8 mouse cellular contexts compared by ENCODE assay signal in the genomic region with DNA sequence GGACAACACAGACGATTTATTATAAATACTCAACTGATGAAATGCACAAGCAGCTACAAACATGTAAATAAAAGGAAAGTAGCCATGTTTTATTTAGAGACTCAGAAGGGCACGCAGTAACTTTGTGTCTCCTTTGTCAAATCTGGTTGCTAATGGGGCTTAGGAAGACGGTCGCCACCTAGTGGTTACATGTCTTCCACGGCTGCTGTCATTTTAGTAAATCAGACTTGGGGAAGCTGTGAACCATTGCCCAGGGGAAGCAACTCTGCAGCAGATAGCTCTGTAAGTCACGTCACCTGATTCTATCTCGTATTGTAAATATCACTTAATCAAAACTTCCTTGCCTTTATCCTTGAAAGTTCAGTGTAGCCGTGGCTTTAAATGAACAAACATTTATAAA. TPM values are rescaled to one million over a fixed set of nuclear protein-coding genes. Genes with fewer than 3 reads are reported as not detected.
DNase-seq lines count a peak whose midpoint lies in the region; ATAC-seq and TF ChIP-seq lines count a peak whose summit lies in the region.

No protein-coding gene starts in this region.

- H3K9ac ChIP-seq in forebrain, embryonic 11.5 days (ENCODE audit: low read length), result no peak overlapping the region
- H3K9ac ChIP-seq in limb, embryonic 14.5 days (ENCODE audit: low read depth, low read length, severe bottlenecking), result no peak overlapping the region
- no peak overlapping the region for H3K9ac ChIP-seq in neural tube, embryonic 13.5 days

- ATAC-seq in forebrain, embryonic 11.5 days (replicated peaks; ENCODE audit: low FRiP score), result no peak
- no peak for ATAC-seq in limb, embryonic 14.5 days (ENCODE audit: low FRiP score, low read depth)
- ATAC-seq in neural tube, embryonic 13.5 days (ENCODE audit: low read depth), result peak; percentile 40; the same call in 1 of the 2 replicates

- H3K4me3 ChIP-seq in forebrain, embryonic 11.5 days (ENCODE audit: low read depth, low read length), result no peak overlapping the region
- no peak overlapping the region for H3K4me3 ChIP-seq in limb, embryonic 14.5 days (replicated peaks; ENCODE audit: low read length)
- no peak overlapping the region for H3K4me3 ChIP-seq in neural tube, embryonic 13.5 days

- H3K27me3 ChIP-seq in forebrain, embryonic 11.5 days (ENCODE audit: control insufficient read depth, insufficient read depth, low read length), result no peaks in the 10 kb centered on the region
- no peaks in the 10 kb centered on the region for H3K27me3 ChIP-seq in limb, embryonic 14.5 days (ENCODE audit: control insufficient read depth, insufficient read depth, low read length)
- peaks cover 12% of the 10 kb centered on the region for H3K27me3 ChIP-seq in neural tube, embryonic 13.5 days

- no peaks in the 10 kb centered on the region for H3K9me3 ChIP-seq in forebrain, embryonic 11.5 days (ENCODE audit: control insufficient read depth, low read length)
- H3K9me3 ChIP-seq in limb, embryonic 14.5 days (ENCODE audit: control insufficient read depth, low read length), result no peaks in the 10 kb centered on the region
- H3K9me3 ChIP-seq in neural tube, embryonic 13.5 days, result no peaks in the 10 kb centered on the region

- H3K36me3 ChIP-seq in forebrain, embryonic 11.5 days (ENCODE audit: control insufficient read depth, insufficient read depth, low read length), result no peaks in the 10 kb centered on the region
- no peaks in the 10 kb centered on the region for H3K36me3 ChIP-seq in limb, embryonic 14.5 days (ENCODE audit: control insufficient read depth, insufficient read depth, low read length)
- H3K36me3 ChIP-seq in neural tube, embryonic 13.5 days, result no peaks in the 10 kb centered on the region

- 11% methylated on average over 8 of the region's 8 CpGs for WGBS in forebrain, embryonic 11.5 days
- 13% methylated on average over 8 of the region's 8 CpGs for WGBS in limb, embryonic 14.5 days
- 14% methylated on average over 8 of the region's 8 CpGs for WGBS in neural tube, embryonic 13.5 days

- H3K4me1 ChIP-seq in forebrain, embryonic 11.5 days (replicated peaks; ENCODE audit: control insufficient read depth, insufficient read depth, low read length), result no peaks in the 10 kb centered on the region
- no peaks in the 10 kb centered on the region for H3K4me1 ChIP-seq in limb, embryonic 14.5 days (ENCODE audit: control insufficient read depth, insufficient read depth, low read length)
- no peaks in the 10 kb centered on the region for H3K4me1 ChIP-seq in neural tube, embryonic 13.5 days (replicated peaks)

- no peak overlapping the region for H3K27ac ChIP-seq in forebrain, embryonic 11.5 days (ENCODE audit: low read depth, low read length)
- no peak overlapping the region for H3K27ac ChIP-seq in limb, embryonic 14.5 days (replicated peaks; ENCODE audit: low read depth, low read length)
- H3K27ac ChIP-seq in neural tube, embryonic 13.5 days (replicated peaks), result no peak overlapping the region

- peak; percentile 13 to 21 for DNase-seq in urinary bladder, postnatal 36 days (ENCODE audit: low spot score in 2 of 2)
- no peak for DNase-seq in urinary bladder, adult 2 months (ENCODE audit: low spot score)
- peak; percentile 47 to 61 for DNase-seq in adrenal gland, postnatal 36 days
- peak; percentile 78 for DNase-seq in forebrain, embryonic 11.5 days (ENCODE audit: low spot score)
- DNase-seq in kidney, adult 18-20 months, result peak; percentile 50
- peak; percentile 87 for DNase-seq in limb, embryonic 14.5 days (ENCODE audit: low spot score)
- peak; percentile 21 for DNase-seq in yolk sac, embryonic 10.5 days (ENCODE audit: low spot score)

- no peak overlapping the region for H3K4me2 ChIP-seq in forebrain, embryonic 11.5 days (ENCODE audit: low read depth, low read length, severe bottlenecking)
- H3K4me2 ChIP-seq in limb, embryonic 14.5 days (replicated peaks; ENCODE audit: low read depth, low read length, severe bottlenecking), result no peak overlapping the region
- H3K4me2 ChIP-seq in neural tube, embryonic 13.5 days, result no peak overlapping the region

- TF ChIP-seq POLR2A in limb, embryonic 14.5 days (IDR thresholded peaks at IDR 0.05; ENCODE audit: borderline replicate concordance, extremely low read depth, insufficient read depth, insufficient read length), result no peak

RNA-seq across cellular contexts. Expression of a gene that starts 7.9 kb away (rescaled TPM):
- 42.7 and 43.5 TPM in 2 replicates for polyA plus RNA-seq in urinary bladder, adult 2 months (2012; rRNA removed)
- total RNA-seq in adrenal gland, postnatal 36 days (2021), result 10 to 100 TPM; 52.9 to 54.8 TPM
- polyA plus RNA-seq in forebrain, embryonic 11.5 days (2014; fragmentation: Nextera tagmentation; extraction: Ambion mirVana), result 86.2 and 108 TPM in 2 replicates
- 46.8 and 60.0 TPM in 2 replicates for polyA plus RNA-seq in limb, embryonic 14.5 days (2012; rRNA removed)
- 67.0 and 70.2 TPM in 2 replicates for polyA plus RNA-seq in limb, embryonic 14.5 days (2014; fragmentation: Nextera tagmentation; extraction: Ambion mirVana)
- polyA plus RNA-seq in neural tube, embryonic 13.5 days (2015; fragmentation: Nextera tagmentation; extraction: Ambion mirVana), result 46.0 and 58.6 TPM in 2 replicates
